Comparison of ENCODE assay signal across 14 mouse cellular contexts in genomic region chr10:77210666-77211065, GRCm38 (mm10). TPM values are rescaled to one million over a fixed set of nuclear protein-coding genes. Genes with fewer than 3 reads are reported as not detected.
DNase-seq lines count a peak whose midpoint lies in the region; ATAC-seq and TF ChIP-seq lines count a peak whose summit lies in the region.
"Had no signal": no experiment of that assay in that cellular context is flagged by ENCODE, and none has a peak within 500 bp of the region (broad histone marks: within the 10 kb centered on the region; RNA-seq: fewer than 3 reads in every experiment).

No protein-coding gene starts in this region.

- H3K4me2 ChIP-seq in heart, postnatal 0 days (ENCODE audit: low read depth, low read length), result no peak overlapping the region
- peak overlapping the region; percentile 65 for H3K4me2 ChIP-seq in liver, embryonic 12.5 days
- H3K4me2 ChIP-seq: embryonic facial prominence, embryonic 12.5 days; neural tube, embryonic 13.5 days had no signal

- TF ChIP-seq CTCF in heart, postnatal 0 days (IDR thresholded peaks at IDR 0.05; ENCODE audit: low read depth), result no peak

- no peak for TF ChIP-seq EP300 in heart, postnatal 0 days (IDR thresholded peaks at IDR 0.05; ENCODE audit: low read depth)

- WGBS in heart, postnatal 0 days, result 90% methylated on average over 3 of the region's 3 CpGs
- WGBS in liver, embryonic 12.5 days (ENCODE audit: insufficient replicate concordance), result 71% methylated on average over 3 of the region's 3 CpGs

- peak overlapping the region; percentile 73 for H3K27ac ChIP-seq in heart, postnatal 0 days (ENCODE audit: low read depth)
- peak overlapping the region; percentile 77 for H3K27ac ChIP-seq in brown adipose tissue, adult 24 weeks (replicated peaks; ENCODE audit: low read depth, low read length)
- peak overlapping the region; percentile 97 for H3K27ac ChIP-seq in liver, embryonic 12.5 days
- H3K27ac ChIP-seq: embryonic facial prominence, embryonic 12.5 days; left cerebral cortex, adult 2 months had no signal

- ATAC-seq in heart, postnatal 0 days (ENCODE audit: insufficient read depth, low read depth), result no peak
- ATAC-seq in liver, embryonic 12.5 days, result no peak; the same call in none of the 2 replicates

- no peak overlapping the region for H3K9ac ChIP-seq in heart, postnatal 0 days (replicated peaks; ENCODE audit: low read depth, low read length)
- peak overlapping the region; percentile 65 for H3K9ac ChIP-seq in liver, embryonic 12.5 days
- H3K9ac ChIP-seq: embryonic facial prominence, embryonic 12.5 days; neural tube, embryonic 13.5 days had no signal

- no peaks in the 10 kb centered on the region for H3K36me3 ChIP-seq in heart, postnatal 0 days (replicated peaks; ENCODE audit: control insufficient read depth, insufficient read depth, low read length)
- H3K36me3 ChIP-seq in liver, embryonic 12.5 days, result no peaks in the 10 kb centered on the region
- H3K36me3 ChIP-seq: neural tube, embryonic 13.5 days had no signal

- DNase-seq in heart, postnatal 0 days (ENCODE audit: low spot score), result no peak
- DNase-seq in heart, adult 9 months (ENCODE audit: low spot score in 2 of 2), result no peak
- peak; percentile 72 for DNase-seq in 416B (ENCODE audit: low read depth)
- DNase-seq in ovary, postnatal 10 days (ENCODE audit: low spot score), result no peak
- DNase-seq in layer of hippocampus, postnatal 25 days (ENCODE audit: extremely low spot score in 1 of 2, low spot score in 1 of 2), result no peak
- no peak for DNase-seq in adrenal gland, adult 18-20 months (ENCODE audit: low spot score in 2 of 2)
- DNase-seq: right cerebral cortex, postnatal 4 days; thymus, postnatal 36 days had no signal

- peaks cover 21% of the 10 kb centered on the region; the same call in 1 of the 2 replicates for H3K4me1 ChIP-seq in heart, postnatal 0 days (ENCODE audit: control insufficient read depth, insufficient read depth)
- H3K4me1 ChIP-seq in brown adipose tissue, adult 24 weeks (ENCODE audit: control insufficient read depth, insufficient read depth, insufficient read length, low read length), result peaks cover 23% of the 10 kb centered on the region
- peaks cover 82% of the 10 kb centered on the region for H3K4me1 ChIP-seq in liver, embryonic 12.5 days

- no peak overlapping the region for H3K4me3 ChIP-seq in heart, postnatal 0 days (ENCODE audit: low read depth, low read length)
- no peak overlapping the region for H3K4me3 ChIP-seq in brown adipose tissue, adult 24 weeks (ENCODE audit: insufficient read depth, low read depth, low read length)
- peak overlapping the region; percentile 33 for H3K4me3 ChIP-seq in liver, embryonic 12.5 days
- H3K4me3 ChIP-seq: embryonic facial prominence, embryonic 12.5 days; left cerebral cortex, adult 2 months; neural tube, embryonic 13.5 days had no signal

- H3K27me3 ChIP-seq in heart, postnatal 0 days (ENCODE audit: control insufficient read depth, insufficient read depth, low read length), result no peaks in the 10 kb centered on the region
- H3K27me3 ChIP-seq in liver, embryonic 12.5 days (replicated peaks), result no peaks in the 10 kb centered on the region
- H3K27me3 ChIP-seq: embryonic facial prominence, embryonic 12.5 days; neural tube, embryonic 13.5 days had no signal

- no peaks in the 10 kb centered on the region for H3K9me3 ChIP-seq in heart, postnatal 0 days (replicated peaks; ENCODE audit: control insufficient read depth, low read length)
- no peaks in the 10 kb centered on the region for H3K9me3 ChIP-seq in liver, embryonic 12.5 days (replicated peaks)
- H3K9me3 ChIP-seq: embryonic facial prominence, embryonic 12.5 days; neural tube, embryonic 13.5 days had no signal

RNA-seq across cellular contexts. Expression of gene Col18a1, which starts 44.3 kb away (rescaled TPM):
- total RNA-seq in heart, postnatal 0 days (2014; rRNA removed; ENCODE audit: low replicate concordance), result 130 and 133 TPM in 2 replicates
- polyA plus RNA-seq in heart, postnatal 0 days (2015; fragmentation: Nextera tagmentation; extraction: Ambion mirVana), result 40.6 and 47.3 TPM in 2 replicates
- polyA plus RNA-seq in brown adipose tissue, adult 24 weeks (2012; ENCODE audit: insufficient read depth, insufficient read length, missing spikeins), result 8.5 and 11.3 TPM in 2 replicates
- 38.3 and 42.4 TPM in 2 replicates for polyA plus RNA-seq in liver, embryonic 12.5 days (2016; fragmentation: Nextera tagmentation; extraction: Ambion mirVana)
- 1 to 10 TPM; 3.3 to 3.8 TPM for total RNA-seq in layer of hippocampus, postnatal 25 days (2021)
- total RNA-seq in adrenal gland, adult 18-20 months (2021), result 10 to 100 TPM; 31.8 to 41.9 TPM
- total RNA-seq: megakaryocyte progenitor cell, adult 5-6 weeks had no signal

RNA-seq across cellular contexts. Expression of gene Pofut2, which starts 48.4 kb away (rescaled TPM):
- 78.8 and 94.1 TPM in 2 replicates for total RNA-seq in heart, postnatal 0 days (2014; rRNA removed; ENCODE audit: low replicate concordance)
- 71.1 and 72.4 TPM in 2 replicates for polyA plus RNA-seq in heart, postnatal 0 days (2015; fragmentation: Nextera tagmentation; extraction: Ambion mirVana)
- 24.0 and 31.2 TPM in 2 replicates for polyA plus RNA-seq in brown adipose tissue, adult 24 weeks (2012; ENCODE audit: insufficient read depth, insufficient read length, missing spikeins)
- polyA plus RNA-seq in liver, embryonic 12.5 days (2016; fragmentation: Nextera tagmentation; extraction: Ambion mirVana), result 40.7 and 43.2 TPM in 2 replicates
- total RNA-seq in layer of hippocampus, postnatal 25 days (2021), result 10 to 100 TPM; 29.9 to 31.9 TPM
- 10 to 100 TPM; 83.1 to 93.5 TPM for total RNA-seq in adrenal gland, adult 18-20 months (2021)

Comparison
In these comparisons a context has a peak if more than half of its experiments do, and no peak if none do; other contexts are left out.
1. RNA of gene Col18a1, which starts 44.3 kb away (total RNA-seq): 130 to 133 TPM in heart, postnatal 0 days and 31.8 to 41.9 TPM in adrenal gland, adult 18-20 months; 3.3 to 3.8 TPM in layer of hippocampus, postnatal 25 days; every median in the first group is over 4 times any median in the second.
2. Peak in every context shown above with its lines, with median percentiles within 50 percentile points of each other: H3K27ac ChIP-seq.